Mouse (Mus musculus) induced T-regulatory cell, adult 2 months (primary cell): ENCODE measurements around the gene Odf3l2.
A peak's percentile ranks its signal among the peaks of the same experiment; 100 is the strongest.

Experiments used
- DNase-seq: peaks from one replicate; pipeline ENCODE4 v3.0.0-alpha.2; 2012; ENCODE audit warnings: low read depth

Odf3l2 gene

DNA sequence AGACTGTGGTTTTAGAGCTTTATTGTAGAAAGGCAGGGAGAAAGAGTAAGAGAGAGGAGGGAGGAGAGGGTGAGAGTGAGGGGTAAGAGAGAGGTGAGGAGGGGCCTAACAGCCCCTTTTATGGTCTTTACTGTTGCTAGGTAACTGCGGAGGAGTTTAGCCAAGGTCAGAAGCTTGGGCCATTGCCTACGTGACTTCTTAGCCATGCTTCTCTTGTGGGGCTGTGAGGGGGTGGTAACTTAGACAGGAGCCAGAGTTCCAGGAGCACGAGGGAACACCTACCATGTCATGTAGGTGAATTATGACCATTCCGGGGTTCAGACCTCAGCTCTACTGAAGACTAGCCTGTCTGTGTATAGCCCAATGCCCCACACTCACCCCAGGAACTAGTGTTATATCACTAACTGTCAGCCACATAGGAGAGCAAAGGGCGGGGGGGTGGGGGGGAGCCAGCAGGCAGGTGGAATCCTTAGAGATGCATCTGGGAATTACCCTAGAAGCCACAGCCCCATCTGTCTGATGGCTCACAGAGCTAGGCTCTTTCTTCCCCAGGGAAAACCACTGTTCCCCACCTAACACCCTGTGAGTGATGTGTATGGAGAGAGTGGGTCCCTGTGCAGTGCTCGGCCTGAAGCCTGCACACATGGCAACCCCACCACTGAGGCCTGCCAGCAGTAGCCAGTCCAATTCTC is 26.0 kb upstream of the Odf3l2 start:
- no peak for DNase-seq

DNA sequence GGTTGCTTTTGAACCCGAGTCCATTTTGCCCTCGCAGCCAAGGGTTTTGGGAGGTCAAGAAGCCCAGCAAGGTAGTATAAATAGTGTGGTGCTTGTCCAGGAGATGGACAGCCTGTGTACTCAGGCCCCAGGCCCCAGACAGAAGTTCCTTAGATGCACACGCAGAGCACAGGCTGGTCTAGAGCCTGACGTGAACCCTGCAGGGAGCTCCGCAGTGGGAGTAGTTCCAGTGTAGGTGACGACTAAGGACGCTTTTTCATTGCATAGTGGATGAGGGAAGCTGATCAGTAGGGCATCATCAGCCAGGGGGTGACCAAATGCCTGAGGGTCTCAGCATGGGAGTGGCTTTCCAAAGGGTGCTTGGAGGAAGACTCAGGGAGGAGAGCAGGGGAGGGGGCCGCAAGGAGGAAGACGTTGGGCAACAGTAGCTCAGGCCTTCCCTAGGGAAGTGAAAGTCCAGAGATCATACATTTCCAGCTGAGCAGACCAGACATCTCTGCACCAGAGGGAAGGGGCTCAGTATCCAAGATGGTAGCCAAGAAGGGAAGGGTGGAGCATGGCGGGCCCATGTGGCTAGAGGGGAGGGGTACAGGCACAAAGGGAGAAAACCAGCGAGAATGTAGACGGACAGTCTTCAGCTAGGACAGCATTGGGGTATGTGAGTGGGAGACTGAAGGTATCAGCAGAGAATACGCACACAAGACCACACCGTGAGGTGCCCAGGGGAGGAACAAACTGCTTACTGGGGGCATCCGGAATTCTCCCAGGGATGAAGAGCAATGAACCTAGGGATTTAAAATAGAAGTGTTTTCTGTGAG is 24.7 kb upstream of the Odf3l2 start:
- DNase-seq: no peak

GRCm38 (mm10) chr10:79669576-79670057 is 24.1 kb upstream of the Odf3l2 start:
- peak; percentile 85 for DNase-seq

- peak; percentile 97 for DNase-seq
Observed at GRCm38 (mm10) chr10:79668771-79669575, 23.4 kb upstream of the Odf3l2 start, which contains the start of gene Tpgs1. Gene Tpgs1, plus strand, starts transcription at chr10:79669369.

DNA sequence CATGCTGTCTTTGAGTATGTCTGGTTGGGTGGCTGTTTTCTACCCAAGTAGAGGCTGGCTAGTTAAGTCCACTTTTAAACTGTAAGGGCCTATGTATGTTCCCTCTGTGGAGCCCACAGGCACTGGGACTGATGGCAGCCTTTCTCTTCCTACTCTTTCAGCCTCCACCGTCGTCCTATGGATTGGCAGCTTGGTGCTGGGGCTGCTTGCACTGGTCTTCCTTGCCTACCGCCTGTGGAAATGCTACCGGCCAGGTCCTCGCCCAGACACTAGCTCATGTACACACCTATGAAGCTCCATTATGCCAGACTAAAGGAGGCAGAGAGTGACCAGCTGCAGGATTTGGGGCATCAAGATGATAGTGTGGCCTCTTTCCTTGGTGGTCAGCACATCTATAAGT is 22.5 kb upstream of the Odf3l2 start:
- no peak for DNase-seq

DNA sequence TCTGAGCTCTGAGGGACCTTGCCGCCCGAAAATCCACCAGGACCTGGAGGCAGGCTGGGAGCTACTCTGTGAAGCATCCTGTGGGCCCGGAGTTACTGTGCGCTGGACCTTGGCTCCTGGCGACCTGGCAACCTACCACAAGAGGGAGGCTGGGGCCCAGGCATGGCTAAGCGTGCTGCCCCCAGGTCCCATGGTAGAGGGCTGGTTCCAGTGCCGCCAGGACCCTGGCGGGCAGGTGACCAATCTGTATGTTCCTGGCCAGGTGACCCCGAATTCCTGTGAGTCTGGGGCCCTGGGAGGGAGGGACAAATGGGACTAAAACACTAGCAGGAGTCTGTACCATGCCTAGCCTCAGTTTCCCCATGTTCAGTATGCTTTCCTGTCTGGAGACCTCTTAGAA is 21.0 kb upstream of the Odf3l2 start:
- no peak for DNase-seq

- DNase-seq: no peak
Observed at GRCm38 (mm10) chr10:79665051-79665450, 19.5 kb upstream of the Odf3l2 start.

- peak; percentile 86 for DNase-seq
Observed at GRCm38 (mm10) chr10:79664131-79664665, 18.7 kb upstream of the Odf3l2 start, which contains the start of gene Madcam1. Gene Madcam1, plus strand, starts transcription at chr10:79664559.

DNA sequence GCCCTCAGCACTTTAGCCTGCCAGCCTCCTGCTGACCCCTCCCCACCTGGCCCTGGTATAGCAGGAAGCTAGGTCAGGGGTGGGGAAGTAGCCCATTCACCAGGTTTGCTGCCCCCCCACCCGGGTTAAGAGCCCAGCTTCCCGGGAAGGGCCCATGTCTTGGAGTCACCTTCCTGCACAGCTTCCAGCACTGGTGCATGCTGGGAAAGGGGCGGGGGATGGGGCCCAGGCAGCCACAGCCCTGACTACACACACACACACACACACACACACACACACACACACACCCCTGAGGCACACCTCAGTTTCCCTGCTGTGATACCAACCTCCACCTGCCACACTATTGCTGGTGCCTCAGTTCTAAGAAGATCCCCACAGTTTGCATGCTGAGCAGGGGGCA is 16.3 kb upstream of the Odf3l2 start:
- DNase-seq: no peak

DNA sequence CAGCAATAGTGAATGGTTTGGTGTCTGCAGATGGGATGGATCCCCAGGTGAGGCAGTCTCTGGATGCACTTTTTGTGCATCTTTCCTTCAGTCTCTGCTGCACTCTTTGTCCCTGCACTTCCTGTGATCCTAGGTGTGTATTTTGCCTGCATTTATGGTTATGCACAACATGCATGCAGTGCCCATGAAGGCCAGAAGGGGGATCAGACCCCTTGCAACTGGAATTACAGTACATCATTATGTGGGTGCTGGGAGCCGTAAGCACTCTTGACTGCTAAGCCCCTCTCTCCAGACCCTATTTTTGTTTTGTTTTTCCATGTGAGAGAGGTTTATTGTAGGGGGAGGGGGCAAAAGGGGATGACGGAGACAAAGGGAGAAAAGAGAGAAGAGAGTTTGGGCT is 14.8 kb upstream of the Odf3l2 start:
- DNase-seq: peak; percentile 50

DNA sequence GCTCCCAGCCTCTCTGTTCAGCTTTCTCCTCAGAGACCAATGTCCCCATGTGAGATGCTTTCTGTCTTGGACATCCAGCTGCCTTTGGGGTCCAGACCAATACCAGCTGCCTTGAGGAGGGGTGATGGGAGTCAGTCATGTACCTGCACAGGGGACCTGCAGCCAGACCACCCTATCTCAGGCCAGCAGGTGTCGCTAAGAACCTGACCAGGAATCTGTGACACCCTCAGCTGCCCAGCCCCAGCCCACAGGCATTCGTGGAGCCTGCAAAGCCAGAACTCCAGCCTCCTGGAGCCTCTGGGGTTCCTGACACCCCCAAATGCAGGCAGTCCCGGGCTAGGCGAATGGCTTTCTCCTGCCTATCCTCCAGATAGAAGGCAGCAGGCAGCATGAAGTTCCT is 13.3 kb upstream of the Odf3l2 start:
- DNase-seq: peak; percentile 43

DNA sequence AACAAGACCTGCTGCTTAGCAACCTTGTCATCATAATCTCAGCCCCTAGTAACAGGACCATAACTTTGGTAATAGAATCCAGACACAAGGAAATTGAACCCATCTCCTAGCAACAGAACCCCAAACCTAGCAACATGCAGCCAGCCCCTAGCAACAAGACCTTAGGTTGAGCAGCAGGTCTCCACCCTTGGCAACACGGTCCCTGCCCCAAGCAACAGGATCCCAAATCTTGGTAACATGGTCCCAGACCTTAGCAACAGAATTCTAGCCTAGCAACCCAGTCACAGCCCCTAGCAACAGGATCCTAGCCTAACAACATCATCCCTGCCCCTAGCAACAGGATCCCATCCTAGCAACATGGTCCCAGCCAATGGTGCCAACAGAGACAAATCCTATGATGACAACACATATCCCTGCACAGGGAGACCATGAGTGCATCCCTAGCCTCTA is 9.4 kb upstream of the Odf3l2 start:
- no peak for DNase-seq

DNA sequence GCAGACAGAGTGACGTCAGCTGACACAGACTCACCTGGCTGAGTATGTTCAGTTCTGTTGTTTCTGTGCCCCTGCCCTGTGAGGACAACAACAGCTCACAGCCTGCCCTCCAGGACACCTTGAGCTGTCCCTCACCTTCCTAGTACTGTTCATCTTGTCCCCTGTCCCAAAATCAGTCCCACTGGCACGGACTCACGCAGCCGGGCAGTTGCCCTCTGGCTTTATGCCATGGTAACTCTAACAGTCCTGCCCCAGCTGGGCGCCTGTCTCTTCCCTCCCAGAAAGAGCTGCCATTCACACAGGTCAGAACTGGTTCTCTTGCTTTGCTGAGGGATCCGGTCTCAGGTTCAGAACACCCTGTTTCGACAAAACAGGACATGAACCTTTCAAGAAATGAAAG is 7.3 kb upstream of the Odf3l2 start:
- DNase-seq: no peak

- DNase-seq: peak; percentile 86
Observed at GRCm38 (mm10) chr10:79649070-79649751, 3.7 kb upstream of the Odf3l2 start.

DNA sequence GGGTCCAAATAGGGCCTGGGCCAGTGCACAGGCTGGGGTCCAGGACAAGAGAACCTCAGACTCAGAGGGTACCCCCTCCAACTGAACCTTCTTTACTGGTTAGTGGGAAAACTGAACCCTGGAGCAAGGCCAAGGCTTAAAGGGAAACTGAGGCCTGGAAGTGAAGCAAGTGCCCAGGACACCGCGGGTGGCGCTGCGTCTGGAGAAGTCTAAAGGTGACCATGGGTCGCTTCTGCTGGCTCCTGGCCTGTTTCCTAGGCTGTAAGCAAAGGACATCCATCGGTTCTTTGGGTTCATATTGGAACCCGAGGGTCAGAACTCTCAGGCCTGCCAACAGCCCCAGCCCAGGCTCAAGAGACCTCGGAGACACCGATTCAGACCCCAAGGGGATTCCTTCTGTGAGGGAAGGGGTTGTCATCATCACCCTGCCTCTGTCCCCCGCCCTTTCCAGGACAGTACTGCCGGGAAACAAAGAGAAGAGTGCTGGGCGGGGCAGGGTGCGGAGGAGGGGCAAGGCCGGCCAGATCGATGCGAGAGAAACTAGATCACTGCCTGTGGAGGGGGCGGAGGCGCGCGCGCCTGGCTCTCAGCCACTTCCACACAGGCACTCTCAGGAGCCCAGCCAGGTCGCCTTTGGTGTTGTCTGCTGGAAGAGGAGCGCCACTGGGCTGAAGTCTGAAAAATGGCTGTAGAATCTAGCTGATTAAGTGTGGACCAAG is 6.9 kb downstream of the Odf3l2 start:
- no peak for DNase-seq

DNA sequence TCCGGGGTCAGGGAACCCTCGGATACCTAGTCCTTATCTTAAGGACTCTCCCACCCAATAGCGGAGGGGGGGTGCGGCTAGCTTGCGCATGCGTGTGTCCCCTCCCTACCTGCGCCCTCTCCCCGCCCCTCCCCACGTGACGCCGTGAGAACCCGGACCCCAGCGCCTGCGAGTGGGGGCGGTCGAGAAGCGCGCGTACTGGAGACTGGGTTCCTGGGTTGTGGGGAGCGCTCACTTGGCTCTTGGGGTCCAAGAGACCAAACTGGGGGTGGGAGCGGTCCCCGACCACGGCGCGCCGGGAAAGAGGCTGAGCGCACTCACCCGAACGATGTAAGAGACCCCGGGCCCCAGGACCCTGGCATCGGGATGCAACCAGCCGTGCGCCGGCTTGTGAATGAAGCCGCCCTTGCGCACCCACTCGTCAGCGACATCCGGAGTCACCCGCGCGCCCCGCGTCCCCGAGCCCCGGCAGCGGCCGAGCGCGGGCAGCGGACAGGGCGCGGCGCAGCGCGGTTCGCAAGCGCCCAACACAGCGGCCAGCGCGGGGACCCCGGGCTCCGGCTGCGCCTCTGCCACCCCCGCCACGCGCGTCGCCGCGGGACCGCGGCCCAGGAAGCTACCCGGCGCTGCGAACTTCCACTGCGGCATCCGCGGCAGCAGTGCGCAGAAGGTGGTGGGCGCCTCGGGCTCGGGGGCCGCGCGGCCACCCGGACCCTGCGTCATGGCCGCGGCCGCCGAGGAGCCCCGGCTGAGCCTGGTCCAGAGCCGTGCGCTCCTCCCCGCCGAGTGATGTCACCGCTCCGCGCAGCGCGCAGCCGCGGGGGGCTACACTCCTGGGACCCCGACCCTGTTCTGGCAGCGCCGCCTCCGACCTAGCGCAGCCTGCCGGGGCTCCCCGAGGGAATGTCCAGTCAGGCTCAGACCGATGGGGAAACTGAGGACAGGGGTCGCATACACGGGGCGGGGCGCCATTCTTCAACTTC is 8.1 kb downstream of the Odf3l2 start, which contains the start of gene Shc2:
Gene Shc2, minus strand, starts transcription at position 791 of the 983 bp plus-strand sequence.
- no peak for DNase-seq

DNA sequence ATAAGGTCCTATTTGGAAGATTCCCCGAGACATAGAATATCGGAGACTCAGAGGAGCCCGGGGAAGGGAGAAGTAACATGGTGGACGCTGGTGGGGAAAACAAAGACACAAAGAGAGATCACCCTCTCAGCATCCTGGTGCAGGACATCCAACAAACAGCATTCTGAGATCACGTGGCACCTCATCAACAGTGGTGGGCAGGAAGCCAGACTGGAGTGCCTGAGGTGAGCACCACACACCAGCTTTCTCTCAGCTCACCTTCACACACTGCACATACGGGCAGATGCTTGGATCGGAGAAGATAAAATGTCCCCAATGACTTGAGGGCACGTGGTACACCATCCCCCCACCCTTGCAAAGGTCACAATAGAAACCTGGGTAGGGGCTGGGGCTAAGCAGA is 9.3 kb downstream of the Odf3l2 start:
- DNase-seq: no peak

DNA sequence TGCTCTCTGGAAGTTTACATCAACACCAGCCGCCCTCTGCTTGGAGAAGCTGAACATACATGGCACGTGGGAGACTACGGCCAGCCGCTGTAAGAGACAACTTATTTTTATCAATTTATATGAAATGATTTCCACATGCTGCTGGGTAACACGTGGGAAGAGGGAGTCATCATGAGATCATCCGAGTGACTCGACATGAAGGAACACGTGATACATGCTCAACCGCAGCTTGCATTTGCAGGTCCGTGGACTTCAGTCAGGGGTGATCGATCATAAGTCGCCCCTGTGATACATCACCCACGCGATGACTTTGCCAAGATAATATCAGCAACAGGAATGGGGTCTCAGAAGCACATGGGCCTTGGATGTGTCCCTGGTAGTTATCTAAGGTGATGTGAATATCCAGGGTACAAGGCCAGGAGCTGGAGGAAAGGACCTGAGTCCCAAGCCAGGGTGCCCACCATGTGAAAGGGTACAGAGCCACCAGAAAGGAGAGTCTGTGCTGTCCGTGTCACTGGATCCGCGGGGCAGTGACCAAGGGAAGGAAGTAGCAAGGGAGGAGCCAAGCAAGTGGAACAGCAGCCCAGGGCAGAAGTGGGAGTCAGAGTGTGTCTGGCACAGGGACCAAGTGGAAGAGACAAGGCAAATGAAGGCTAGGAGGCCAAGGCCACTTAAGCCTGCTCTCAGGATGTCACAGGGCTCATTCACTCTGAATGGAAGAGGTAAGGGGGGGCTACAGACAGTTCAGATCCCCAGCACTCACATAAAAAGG is 12.3 kb downstream of the Odf3l2 start:
- no peak for DNase-seq

DNA sequence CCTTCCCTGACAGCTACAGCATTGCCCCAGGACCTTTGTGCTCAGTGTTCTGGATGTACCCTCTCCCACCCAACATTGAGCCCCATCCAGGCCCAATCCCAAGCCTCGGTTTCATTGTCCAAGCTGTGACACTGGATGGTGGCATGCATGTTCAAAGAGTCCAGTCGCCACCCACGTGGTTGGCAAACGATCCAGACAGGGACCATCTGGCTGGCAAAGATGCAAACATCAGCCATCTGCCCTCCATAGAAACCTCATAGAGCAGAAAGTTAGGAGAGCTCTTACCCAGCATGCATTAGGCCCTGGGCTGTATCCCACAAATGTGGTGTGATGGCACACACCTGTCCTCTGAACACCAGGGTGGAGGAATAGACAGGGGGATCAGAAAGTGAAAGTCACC is 14.1 kb downstream of the Odf3l2 start:
- DNase-seq: no peak
